Mouse (Mus musculus) 3134 (cell line): ENCODE results near the gene 4930539E08Rik.

Source experiments
- DNase-seq: peaks from one replicate; pipeline ENCODE4 v3.0.0-alpha.2; 2011; ENCODE audit warnings: low spot score; ENCODE audit not compliant: insufficient read length; ENCODE audit errors: extremely low read depth

Gene 4930539E08Rik

GRCm38 (mm10) chr17:28930392-28931074 lies 15.4 kb upstream of the 4930539E08Rik start:
- DNase-seq = peak; percentile 54

- DNase-seq = no peak
These were observed 14.2 kb upstream of the 4930539E08Rik start for GRCm38 (mm10) chr17:28929369-28929768.

GRCm38 (mm10) chr17:28928004-28928403 lies 12.9 kb upstream of the 4930539E08Rik start:
- DNase-seq = no peak

GRCm38 (mm10) chr17:28926866-28927635 lies 11.9 kb upstream of the 4930539E08Rik start:
- DNase-seq = no peak

- peak; percentile 45 for DNase-seq
These were observed 11.3 kb upstream of the 4930539E08Rik start for GRCm38 (mm10) chr17:28926380-28926779.

- DNase-seq = peak; percentile 42
These were observed 10.0 kb upstream of the 4930539E08Rik start for GRCm38 (mm10) chr17:28924957-28925595.

- no peak for DNase-seq
These were observed 7.0 kb upstream of the 4930539E08Rik start for GRCm38 (mm10) chr17:28922096-28922495.

GRCm38 (mm10) chr17:28921086-28921485 lies 6.0 kb upstream of the 4930539E08Rik start:
- DNase-seq = no peak

- no peak for DNase-seq
These were observed 1.4 kb upstream of the 4930539E08Rik start for GRCm38 (mm10) chr17:28916520-28916919.

GRCm38 (mm10) chr17:28913940-28914339 lies 1.2 kb downstream of the 4930539E08Rik start:
- DNase-seq = no peak

GRCm38 (mm10) chr17:28913200-28913599 lies 1.9 kb downstream of the 4930539E08Rik start:
- peak; percentile 57 for DNase-seq

- DNase-seq = no peak
These were observed 5.0 kb downstream of the 4930539E08Rik start for GRCm38 (mm10) chr17:28910139-28910538.

GRCm38 (mm10) chr17:28909252-28909941 lies 5.7 kb downstream of the 4930539E08Rik start:
- no peak for DNase-seq

- DNase-seq = no peak
These were observed 7.2 kb downstream of the 4930539E08Rik start for GRCm38 (mm10) chr17:28907959-28908358.

- DNase-seq = peak; percentile 26
These were observed 9.7 kb downstream of the 4930539E08Rik start for GRCm38 (mm10) chr17:28905377-28905916.

GRCm38 (mm10) chr17:28904546-28905376 lies 10.4 kb downstream of the 4930539E08Rik start:
- peak; percentile 36 for DNase-seq

- no peak for DNase-seq
These were observed 13.6 kb downstream of the 4930539E08Rik start for GRCm38 (mm10) chr17:28901559-28901958.

GRCm38 (mm10) chr17:28899427-28899826 lies 15.7 kb downstream of the 4930539E08Rik start:
- no peak for DNase-seq

GRCm38 (mm10) chr17:28898249-28898648 lies 16.9 kb downstream of the 4930539E08Rik start:
- no peak for DNase-seq

GRCm38 (mm10) chr17:28897817-28898216 lies 17.3 kb downstream of the 4930539E08Rik start:
- DNase-seq = no peak
